Mouse (Mus musculus) gastrocnemius, adult 18-20 months (tissue): Measurements from ENCODE around the gene Kcnj4. TPM values are rescaled to one million over a fixed set of nuclear protein-coding genes. Genes with fewer than 3 reads are reported as not detected.

Source experiments
- DNase-seq: peaks from one replicate; pipeline ENCODE4 v3.0.0; 2021; ENCODE audit warnings: low spot score
- total RNA-seq, 2 experiments: library from RNA; stranded (reverse); gene quantifications; 2 replicates each; pipeline ENCODE4 v1.2.3; 2021

Kcnj4 gene
- total RNA-seq, 2 experiments from 2014 or later, result not detected

GRCm38 (mm10) chr15:79455106-79455810 is 49.8 kb downstream of the Kcnj4 start, which contains the start of gene Csnk1e:
Gene Csnk1e (minus strand): TSS chr15:79455566.
- peak; percentile 64 for DNase-seq

- no peak for DNase-seq
Observed at GRCm38 (mm10) chr15:79453831-79454230, 51.2 kb downstream of the Kcnj4 start.

DNA sequence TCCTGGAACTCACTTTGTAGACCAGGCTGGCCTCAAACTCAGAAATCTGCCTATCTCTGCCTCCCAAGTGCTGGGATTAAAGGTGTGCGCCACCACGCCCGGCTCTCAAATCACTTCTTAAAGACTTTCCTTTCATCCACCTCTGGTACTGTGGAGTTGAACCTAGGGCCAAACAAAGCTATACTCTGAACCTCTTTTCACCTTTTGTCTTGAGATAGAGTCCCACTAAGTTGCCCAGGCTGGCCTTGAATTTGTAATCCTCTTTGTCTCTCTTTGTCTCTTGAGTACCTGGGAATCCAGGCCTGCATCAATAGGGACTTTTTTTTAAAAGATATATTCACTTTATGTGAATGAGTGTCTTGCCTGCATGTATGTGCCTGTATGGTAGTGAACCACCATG is 57.0 kb downstream of the Kcnj4 start:
- DNase-seq, result no peak

- DNase-seq, result peak; percentile 62
Observed at GRCm38 (mm10) chr15:79445786-79446654, 59.0 kb downstream of the Kcnj4 start.

DNA sequence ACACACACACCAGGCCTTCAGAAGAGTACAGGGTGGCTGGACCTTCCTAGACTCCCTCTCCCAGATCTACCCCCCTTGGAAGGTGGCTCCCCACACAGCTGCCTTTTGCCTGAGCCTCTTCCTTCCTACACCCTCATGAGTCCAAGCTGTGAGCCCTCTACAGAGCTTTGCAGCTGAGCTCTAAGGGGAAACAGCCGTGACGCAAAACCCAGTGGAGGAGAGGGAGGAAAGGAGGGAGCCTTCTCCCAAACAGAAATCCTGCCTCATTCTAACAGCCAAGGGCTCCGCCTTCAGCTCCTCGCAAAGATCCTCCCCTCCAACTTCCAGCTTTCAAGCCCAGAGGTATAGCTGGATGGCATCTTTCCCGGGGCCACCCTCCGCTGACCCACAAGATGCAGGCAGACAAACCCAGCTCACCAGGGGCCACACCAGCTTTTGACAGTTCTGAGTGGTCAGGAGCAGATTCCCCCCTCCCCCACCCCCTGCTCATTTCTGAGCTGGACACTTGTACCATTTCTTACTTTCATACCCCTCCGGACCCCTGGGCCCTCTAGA is 61.1 kb downstream of the Kcnj4 start:
- DNase-seq, result no peak

DNA sequence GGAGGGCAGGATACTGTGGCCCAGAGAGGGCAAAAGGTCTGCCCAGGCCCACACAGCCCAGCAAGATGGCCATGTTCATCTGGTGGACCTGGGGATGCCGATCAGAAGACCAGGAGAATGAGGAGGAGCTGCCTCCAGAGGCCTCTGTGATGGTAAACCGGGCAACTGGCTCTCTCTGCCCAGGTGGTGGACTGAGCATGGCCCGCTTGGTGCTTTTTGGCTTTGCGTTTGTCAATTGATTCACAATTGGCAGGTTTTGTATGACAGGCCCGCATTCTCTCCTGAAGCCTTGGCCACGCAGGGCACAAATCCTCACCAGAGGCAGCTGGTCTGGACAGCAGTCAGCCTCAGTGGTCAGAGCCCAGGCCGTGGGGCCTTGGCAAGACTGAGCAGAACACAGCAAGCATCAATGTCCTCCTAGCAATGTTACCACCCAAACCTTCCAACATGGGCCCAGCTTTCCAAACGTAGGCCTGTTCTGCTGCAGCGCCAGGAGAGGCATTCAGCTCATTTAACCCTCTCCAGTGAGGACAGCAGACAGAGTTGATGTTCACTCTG is 62.0 kb downstream of the Kcnj4 start:
- no peak for DNase-seq

DNA sequence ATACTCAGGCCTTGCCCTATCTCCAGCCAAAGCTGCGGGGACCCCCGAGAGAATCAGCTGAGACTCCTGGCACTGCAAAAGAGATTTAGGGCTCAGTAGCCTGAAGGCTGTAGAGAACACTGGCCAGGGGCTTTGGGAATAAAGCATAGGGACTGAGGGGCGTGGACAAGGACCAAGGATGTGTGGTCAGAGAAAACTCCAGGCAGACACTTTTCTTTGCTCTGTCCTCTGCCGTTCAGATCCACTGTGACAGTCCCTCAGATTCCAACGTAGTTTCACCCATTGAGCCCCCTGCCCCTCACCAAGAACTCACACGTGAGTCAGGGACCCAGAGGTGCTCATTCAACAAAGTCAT is 62.8 kb downstream of the Kcnj4 start:
- DNase-seq, result no peak

DNA sequence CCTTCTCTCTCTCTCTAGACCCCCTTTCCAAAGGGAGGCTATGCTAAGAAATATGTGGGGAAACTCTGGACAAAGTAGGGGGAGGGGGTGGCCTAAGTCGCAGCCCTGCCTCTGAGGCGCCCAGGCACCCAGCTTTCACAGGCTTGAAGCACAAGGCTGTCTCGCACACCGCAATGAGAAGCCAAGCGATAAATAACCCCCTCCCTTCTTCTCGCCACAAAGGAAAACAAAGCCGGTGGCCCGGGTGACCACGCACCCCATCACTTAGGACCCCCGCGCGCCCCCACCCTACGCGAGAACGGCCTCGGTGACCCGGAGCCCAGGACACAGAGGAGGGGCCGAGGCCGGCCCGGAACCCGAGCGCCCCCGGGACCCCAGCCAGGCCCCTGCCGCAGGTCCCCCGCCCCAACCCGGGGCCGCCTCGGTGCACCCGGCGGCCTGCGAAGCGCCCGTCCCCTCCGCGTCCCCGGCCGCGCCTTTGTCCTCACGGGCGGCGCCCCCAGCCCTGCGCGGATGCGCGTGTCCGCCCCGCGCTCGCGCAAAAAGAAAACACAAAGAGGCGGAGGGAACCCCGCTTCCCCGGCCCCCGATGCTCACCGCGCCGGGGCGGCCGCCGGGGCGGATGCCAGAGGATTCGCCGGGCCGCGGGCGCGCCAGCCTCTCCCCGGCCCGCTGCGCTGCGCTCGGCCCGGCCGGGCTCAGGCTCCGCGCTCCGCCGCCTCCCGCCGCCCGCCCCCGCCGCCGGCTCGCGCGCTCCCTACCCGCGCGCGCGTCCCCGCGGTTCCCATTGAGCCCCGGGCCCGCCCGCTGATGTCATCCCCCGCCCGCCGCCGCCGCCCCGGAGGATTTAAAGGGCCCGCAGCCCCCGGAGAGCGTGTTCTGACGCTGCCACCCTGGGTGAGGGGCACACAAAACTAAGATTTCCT is 63.4 kb downstream of the Kcnj4 start:
- peak; percentile 86 for DNase-seq

DNA sequence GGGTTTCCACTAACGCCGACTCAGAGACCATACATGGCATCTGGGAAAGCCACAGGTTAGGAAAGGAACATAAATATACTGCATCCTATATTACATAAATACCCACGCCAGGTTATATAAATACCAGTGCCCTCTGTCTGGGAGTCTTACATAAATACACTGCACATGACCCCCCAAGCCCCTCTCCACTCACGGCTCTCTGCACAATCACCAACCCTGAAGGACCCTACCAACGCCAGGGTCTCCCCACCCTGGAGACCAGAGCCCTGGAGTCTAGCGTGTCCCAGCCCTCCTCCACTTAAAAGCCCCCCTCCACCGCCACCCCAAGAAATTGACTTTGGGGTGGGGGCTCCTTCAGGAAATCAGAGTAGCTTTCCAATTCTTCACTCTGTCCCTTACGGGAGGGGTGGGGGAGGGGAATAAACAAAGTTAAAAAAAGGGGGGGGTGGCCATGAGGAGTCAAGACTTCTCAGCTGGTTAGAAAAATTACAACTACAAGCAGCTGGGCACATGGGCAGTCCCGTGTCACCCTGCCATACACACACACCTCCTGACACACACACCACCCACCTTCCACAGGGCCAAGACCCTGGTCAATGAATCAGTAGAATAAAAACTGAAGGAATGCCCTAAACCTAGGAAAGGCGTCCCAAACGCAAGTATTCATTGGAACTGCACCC is 64.2 kb downstream of the Kcnj4 start:
- no peak for DNase-seq

GRCm38 (mm10) chr15:79440223-79440622 is 64.8 kb downstream of the Kcnj4 start:
- peak; percentile 64 for DNase-seq

- no peak for DNase-seq
Observed at GRCm38 (mm10) chr15:79439386-79439785, 65.7 kb downstream of the Kcnj4 start.

- no peak for DNase-seq
Observed at GRCm38 (mm10) chr15:79438816-79439215, 66.2 kb downstream of the Kcnj4 start.

DNA sequence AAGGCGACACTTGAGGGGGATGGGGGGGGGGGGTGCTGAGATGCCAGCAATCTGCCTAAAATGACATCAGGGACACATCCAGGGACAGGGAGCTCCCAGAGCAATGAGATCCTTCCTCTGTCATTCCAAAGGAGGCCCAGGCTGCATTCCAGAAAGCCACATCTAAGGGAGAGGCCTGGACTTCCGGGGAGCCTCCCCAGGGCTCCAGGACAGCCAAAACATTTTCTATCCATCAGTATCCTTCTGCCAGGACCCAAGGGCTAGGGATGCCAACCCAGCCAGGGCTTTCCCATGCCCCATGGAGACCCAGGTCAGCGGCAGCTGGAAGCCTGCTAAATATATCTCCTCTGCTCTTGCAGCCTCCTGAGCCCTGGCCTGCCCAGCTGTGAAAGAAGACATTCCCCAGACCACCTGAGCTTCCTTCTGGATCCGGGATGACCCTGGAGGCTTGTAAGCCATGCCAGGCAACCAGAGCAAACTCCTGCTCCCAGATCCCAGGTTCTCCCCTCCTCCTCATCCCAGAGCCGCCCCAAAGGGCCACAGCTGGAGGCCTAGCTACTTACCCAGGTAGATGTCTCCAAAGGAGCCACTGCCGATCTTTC is 66.7 kb downstream of the Kcnj4 start:
- no peak for DNase-seq

GRCm38 (mm10) chr15:79437541-79438208 is 67.4 kb downstream of the Kcnj4 start:
- DNase-seq, result no peak

DNA sequence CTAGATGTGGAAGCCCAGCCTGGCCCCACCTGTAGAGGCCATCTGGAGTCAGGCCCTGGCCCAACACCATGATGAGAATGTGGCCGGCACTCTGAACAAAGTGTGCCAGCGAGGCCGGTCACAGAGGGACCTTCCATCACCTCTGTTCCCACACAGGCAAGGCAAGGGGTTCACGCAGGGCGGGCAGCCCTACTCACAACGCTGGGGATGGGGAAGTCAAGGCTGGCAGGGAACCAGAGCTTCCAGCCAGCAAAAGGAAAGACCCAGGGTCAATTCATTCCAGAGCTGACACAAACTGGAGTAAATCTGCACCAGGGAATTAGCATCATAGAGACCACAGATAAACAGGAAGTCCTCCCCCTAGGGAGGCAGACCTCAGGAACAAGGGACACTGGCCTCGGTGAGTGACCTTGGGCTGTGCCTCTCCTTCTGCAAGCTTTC is 68.5 kb downstream of the Kcnj4 start:
- DNase-seq, result no peak

DNA sequence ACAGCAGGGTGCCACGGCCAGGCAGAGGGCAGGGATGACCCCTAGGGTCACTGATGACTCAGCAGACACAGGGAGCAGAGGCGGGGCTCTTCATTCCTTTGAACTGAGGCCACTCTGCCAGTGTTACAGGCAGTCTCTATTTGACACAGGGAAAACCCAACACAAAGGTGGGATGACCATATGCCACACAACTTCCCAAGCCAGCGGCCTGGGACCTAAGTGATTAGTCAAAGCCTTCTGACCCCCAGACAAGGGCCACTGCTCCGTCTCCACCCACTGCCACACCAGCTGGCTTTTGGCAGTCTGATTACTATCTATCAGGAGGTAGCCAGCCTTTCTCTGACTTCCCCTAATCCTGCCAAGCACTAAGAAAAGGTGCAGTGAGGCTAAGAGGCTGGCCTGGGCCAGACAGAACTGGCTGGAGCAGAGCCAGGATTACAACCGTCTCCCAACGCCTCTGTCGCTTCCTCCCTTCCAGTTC is 69.8 kb downstream of the Kcnj4 start:
- peak; percentile 61 for DNase-seq
